Mouse (Mus musculus): ENCODE measurements at regions not wholly inside any gene's neighbourhood (a gene's known extent, or its start where the extent isn't known, plus 50 kb on each side); places are given as distances from the start of the nearest gene placed in this dataset.

GRCm38 (mm10) chr2:148255662-148256061 is 139.5 kb upstream of the Sstr4 start:
- DNase-seq (ENCODE audit: inconsistent age in 2 of 2, low spot score in 1 of 2) = no peak

DNA sequence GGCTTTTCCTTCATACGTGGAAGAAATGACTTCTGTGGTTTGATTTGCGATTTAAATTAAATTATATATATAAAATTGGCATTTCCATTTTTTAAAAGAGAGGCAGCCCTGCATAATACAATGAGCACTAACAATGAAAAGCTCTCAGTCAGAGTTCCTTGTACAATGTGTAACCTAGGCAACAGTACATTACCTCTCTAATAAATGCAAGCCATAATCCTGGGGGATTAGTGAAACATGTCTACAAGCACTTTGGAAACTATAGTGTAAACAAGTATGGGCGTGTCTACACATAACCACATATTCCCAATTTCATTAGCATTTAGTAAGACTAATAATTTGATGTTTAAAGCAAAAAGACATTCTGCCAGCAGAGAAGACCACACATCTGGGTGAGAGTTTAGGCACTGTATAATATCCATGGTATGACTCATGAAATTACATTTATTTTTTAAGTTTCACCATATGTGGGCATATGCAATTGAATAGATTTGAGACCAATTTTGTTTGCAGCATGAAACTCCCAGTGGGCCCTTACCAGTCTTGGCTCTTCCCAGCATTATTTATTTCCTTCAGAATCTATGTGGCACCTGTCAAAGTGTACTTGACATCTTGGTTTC is 130.9 kb upstream of the Sstr4 start:
- DNase-seq (ENCODE audit: inconsistent age in 2 of 2, low spot score in 1 of 2) = no peak

DNA sequence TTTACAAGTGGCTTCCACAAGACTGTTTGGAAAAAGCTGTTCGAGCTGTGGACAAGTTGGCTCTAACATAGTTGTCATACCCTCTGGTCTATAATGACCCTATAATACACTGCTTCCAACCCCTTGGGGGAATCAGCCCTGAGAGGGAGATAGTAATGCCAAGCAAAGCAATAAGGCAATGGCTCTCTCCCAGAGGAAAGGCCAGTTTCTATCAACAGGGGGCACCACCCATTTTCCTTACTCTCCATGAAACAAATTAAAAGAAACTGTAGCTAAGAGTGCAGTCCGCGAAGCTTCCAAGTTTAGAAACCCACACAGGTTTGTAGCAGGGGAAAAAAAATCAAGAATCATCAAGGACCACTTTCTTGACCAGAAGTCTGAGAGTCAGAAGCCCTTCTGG is 115.9 kb upstream of the Sstr4 start:
- peak in 1 of 2 experiments; percentile 47 for DNase-seq (ENCODE audit: inconsistent age in 2 of 2, low spot score in 1 of 2)

GRCm38 (mm10) chr2:148290326-148290725 is 104.8 kb upstream of the Sstr4 start:
- DNase-seq (ENCODE audit: inconsistent age in 2 of 2, low spot score in 1 of 2) = no peak

- no peak for DNase-seq (ENCODE audit: inconsistent age in 2 of 2, low spot score in 1 of 2)
Observed at GRCm38 (mm10) chr2:148292442-148292841, 102.7 kb upstream of the Sstr4 start.

GRCm38 (mm10) chr2:148292895-148293294 is 102.2 kb upstream of the Sstr4 start:
- DNase-seq (ENCODE audit: inconsistent age in 2 of 2, low spot score in 1 of 2) = no peak

- no peak for DNase-seq (ENCODE audit: inconsistent age in 2 of 2, low spot score in 1 of 2)
Observed at GRCm38 (mm10) chr2:148300879-148301278, 94.3 kb upstream of the Sstr4 start.

- no peak for DNase-seq (ENCODE audit: inconsistent age in 2 of 2, low spot score in 1 of 2)
Observed at GRCm38 (mm10) chr2:148312255-148312654, 82.9 kb upstream of the Sstr4 start.

DNA sequence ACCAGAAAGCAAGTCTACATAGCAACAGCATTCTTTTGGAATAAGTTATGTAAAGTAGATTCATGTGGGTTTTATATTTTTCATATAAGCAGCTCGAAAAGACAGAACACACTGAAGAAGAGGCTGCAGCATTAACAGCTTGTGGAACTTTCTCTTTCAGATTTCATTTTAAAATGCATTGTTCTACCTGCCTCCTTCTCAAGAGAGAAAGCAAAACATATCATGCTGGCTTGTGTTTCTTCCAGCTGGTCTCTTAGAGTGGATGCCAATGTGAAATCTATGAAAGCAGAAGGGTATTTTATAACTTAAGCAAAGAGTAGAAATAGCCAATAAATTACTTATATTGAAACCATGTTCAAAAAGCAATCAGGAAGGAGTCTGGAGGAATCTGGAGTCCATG is 74.2 kb upstream of the Sstr4 start:
- no peak for DNase-seq (ENCODE audit: inconsistent age in 2 of 2, low spot score in 1 of 2)

GRCm38 (mm10) chr2:148325362-148325761 is 69.8 kb upstream of the Sstr4 start:
- DNase-seq (ENCODE audit: inconsistent age in 2 of 2, low spot score in 1 of 2) = no peak

GRCm38 (mm10) chr2:148325854-148326387 is 69.2 kb upstream of the Sstr4 start:
- DNase-seq (ENCODE audit: inconsistent age in 2 of 2, low spot score in 1 of 2) = no peak

DNA sequence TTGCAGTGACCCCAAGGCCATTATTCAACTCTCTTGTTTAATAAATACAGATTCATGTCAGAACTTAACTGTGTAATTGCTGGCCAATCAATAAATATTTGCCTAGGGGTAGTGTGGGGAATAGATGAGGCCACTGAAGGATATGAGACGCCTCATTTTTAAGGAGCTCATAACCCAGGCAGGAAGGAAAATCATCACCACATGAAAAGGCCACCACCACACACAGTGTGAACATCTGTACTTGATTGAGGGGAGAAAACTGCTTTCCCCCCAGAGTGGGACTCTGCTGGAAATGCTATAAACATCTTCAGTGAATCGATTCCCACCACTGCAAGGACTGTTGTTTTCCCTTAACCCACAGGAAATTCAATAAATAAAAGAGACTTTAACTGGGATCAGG is 68.7 kb upstream of the Sstr4 start:
- no peak for DNase-seq (ENCODE audit: inconsistent age in 2 of 2, low spot score in 1 of 2)

DNA sequence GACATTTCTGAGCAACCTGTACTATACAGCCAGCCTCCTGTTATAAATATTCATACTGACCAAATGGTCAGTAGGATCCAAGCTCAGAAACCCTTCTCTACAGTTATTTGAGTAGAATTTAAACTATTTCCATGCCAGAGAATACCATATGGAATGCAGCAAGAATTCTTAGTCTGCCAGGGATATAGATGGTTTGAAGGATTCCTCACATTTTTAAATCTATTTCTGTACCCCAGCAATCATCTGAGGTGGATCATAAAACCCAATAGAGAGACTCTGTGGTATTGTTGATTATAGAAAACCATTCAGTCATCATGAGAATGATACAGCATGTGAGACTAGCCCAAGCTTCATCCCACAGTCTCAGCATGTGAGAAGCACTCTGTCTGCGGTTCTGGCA is 67.6 kb upstream of the Sstr4 start:
- no peak for DNase-seq (ENCODE audit: inconsistent age in 2 of 2, low spot score in 1 of 2)

DNA sequence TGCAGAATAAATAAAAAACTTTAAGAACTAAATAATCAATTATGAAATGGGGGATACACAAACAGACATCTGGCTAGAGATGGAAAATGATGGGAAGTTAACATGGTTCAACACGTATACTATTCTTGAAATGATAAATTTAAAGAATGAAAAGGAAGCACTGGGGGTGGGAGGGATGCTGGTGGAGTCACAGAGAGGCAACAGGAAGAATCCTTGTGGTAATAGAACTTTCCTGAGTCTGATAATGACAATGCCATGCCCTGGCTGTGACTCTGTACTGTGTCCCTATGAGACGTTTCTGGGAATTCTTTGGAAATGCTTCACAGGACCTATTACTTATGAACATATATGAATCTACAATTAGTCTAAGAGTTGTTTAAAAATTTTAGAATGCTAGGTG is 64.8 kb upstream of the Sstr4 start:
- DNase-seq (ENCODE audit: inconsistent age in 2 of 2, low spot score in 1 of 2) = no peak

DNA sequence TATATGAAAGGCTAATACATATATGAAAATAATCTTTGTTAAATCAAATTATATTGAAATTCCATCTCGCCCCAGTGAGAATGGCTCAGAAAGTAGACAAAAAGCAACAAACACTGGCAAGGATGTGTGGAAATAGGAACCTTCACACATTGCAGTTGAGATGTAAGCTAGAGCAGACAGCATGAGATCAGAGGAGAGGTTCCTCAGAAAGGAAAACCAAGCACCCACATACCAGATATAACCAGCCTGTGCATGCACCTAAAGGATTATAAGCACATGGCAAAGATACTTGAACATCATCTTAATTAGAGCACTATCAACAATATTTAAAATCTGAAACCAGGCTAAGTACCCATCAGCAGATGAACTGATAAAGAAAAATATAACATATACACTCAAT is 60.6 kb upstream of the Sstr4 start:
- DNase-seq (ENCODE audit: inconsistent age in 2 of 2, low spot score in 1 of 2) = no peak

DNA sequence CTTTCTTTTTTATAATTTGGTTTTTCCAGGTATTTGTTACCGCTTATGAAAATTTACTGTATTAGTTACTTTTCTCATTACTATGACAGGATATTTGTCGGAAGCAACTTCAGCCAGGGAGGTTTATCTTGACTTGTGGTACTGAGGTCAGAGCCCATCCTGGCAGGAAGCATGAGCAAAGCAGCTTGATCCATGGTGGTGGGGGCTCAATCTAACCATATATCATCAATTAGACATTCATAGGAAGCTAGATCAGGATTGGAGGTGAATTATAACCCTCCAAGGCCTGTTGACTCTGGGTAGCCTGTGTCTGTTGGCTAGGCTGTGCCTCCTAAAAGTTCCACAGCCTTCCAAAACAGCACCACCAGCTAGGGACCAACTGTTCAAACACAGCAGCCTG is 58.5 kb upstream of the Sstr4 start:
- DNase-seq (ENCODE audit: inconsistent age in 2 of 2, low spot score in 1 of 2) = peak in 1 of 2 experiments; percentile 44

DNA sequence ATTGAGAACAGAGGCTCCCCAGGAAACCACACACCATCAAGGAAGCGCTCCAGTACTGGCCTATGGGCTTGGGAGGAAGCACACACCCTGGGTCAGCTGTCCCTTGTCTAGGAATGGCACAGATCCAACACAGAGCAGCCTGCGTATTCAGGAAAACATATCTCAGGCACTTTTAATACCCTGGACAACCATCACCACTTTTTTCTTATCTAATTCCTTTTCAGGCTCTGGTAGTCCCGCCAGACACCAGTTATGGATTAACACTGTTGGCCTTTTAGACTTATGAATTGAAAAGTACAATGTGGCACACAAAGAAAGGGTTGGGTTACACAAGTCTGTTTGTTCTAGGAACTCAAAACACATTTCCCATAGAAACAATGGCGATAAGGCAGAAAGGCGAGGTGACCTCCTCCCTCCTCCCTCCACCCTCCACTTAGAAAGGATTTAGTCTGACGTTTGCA is 56.8 kb upstream of the Sstr4 start:
- peak; percentile 52 to 64 for DNase-seq (ENCODE audit: inconsistent age in 2 of 2, low spot score in 1 of 2)

DNA sequence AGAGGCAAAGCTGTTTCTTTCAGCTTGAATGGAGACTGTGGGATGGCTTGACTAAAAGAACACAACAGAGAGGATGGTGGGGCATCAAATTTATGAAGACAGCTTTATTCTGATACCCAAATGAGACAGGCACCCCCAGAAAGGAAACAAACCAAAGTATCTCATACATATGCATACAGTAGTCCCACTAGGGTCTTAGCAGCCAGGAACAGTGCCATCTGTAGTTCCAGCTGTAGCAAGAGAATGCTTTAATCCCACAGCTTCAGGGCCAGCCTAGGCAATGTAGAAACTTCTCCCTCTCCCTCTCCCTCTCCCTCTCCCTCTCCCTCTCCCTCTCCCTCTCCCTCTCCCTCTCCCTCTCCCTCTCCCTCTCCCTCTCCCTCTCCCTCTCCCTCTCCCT is 56.2 kb upstream of the Sstr4 start:
- no peak for DNase-seq (ENCODE audit: inconsistent age in 2 of 2, low spot score in 1 of 2)

GRCm38 (mm10) chr2:148344193-148344592 is 51.0 kb upstream of the Sstr4 start:
- no peak for DNase-seq (ENCODE audit: inconsistent age in 2 of 2, low spot score in 1 of 2)
